Mouse (Mus musculus) lung, embryonic 14.5 days (tissue): ENCODE data around the gene Cmip. TPM values are rescaled to one million over a fixed set of nuclear protein-coding genes. Genes with fewer than 3 reads are reported as not detected.

Source experiments
- ATAC-seq: fragments of 200-750 bp; cut with Nextera tagmentation; 2 replicates; pipeline ENCODE4 v1.8.0; 2017; ENCODE audit warnings: mild to moderate bottlenecking, moderate TSS enrichment, moderate library complexity; ENCODE audit not compliant: insufficient read depth
- DNase-seq: peaks from one replicate; pipeline ENCODE4 v3.0.0-alpha.2; 2015
- H3K27ac ChIP-seq: fragments of 300-500 bp; sonication (generic); 2 replicates; pipeline ENCODE4 v1.5.1; 2014; ENCODE audit warnings: low read depth, mild to moderate bottlenecking, moderate library complexity
- H3K27me3 ChIP-seq: fragments of 300-500 bp; sonication (generic); 2 replicates; pipeline ENCODE4 v1.6.1; 2014; ENCODE audit warnings: low read length, control low read depth; ENCODE audit not compliant: insufficient read depth
- H3K36me3 ChIP-seq: fragments of 300-500 bp; sonication (generic); 2 replicates; pipeline ENCODE4 v1.6.1; 2014; ENCODE audit warnings: control low read depth; ENCODE audit not compliant: insufficient read depth
- H3K4me1 ChIP-seq: fragments of 300-500 bp; sonication (generic); 2 replicates; pipeline ENCODE4 v1.6.1; 2014; ENCODE audit warnings: antibody characterized with exemption, control low read depth; ENCODE audit not compliant: insufficient read depth
- H3K4me2 ChIP-seq: fragments of 300-500 bp; sonication (generic); 2 replicates; pipeline ENCODE4 v1.6.1; 2014; ENCODE audit warnings: mild to moderate bottlenecking
- H3K4me3 ChIP-seq: fragments of 300-500 bp; sonication (generic); 2 replicates; pipeline ENCODE4 v1.5.1; 2014; ENCODE audit warnings: low read depth, low read length
- H3K9ac ChIP-seq: fragments of 300-500 bp; sonication (generic); 2 replicates; pipeline ENCODE4 v1.6.1; 2014
- H3K9me3 ChIP-seq: fragments of 300-500 bp; sonication (generic); 2 replicates; pipeline ENCODE4 v1.6.1; 2016; ENCODE audit warnings: low read depth, low read length, control low read depth
- CTCF ChIP-seq: IDR thresholded peaks from 2 replicates; pipeline ENCODE4 v1.5.1; 2016; ENCODE audit warnings: antibody characterized with exemption, low read depth
- WGBS: fragments of 180-500 bp; shearing (Covaris S2); extraction: QIAGEN DNeasy Blood & Tissue Kit; methylation state at CpG from one replicate; pipeline ENCODE4 v1.1.7; 2014; 5-methylcytosine and 5-hydroxymethylcytosine counted together
- polyA plus RNA-seq: library from polyadenylated mRNA; unstranded; fragments of >200 nt; fragmentation: Nextera tagmentation; extraction: Ambion mirVana; gene quantifications from 2 replicates; pipeline ENCODE4 v1.2.1, GENCODE M21; 2014

Gene Cmip
- polyA plus RNA-seq: 22.8 and 26.5 TPM in 2 replicates

GRCm38 (mm10) chr8:117257029-117257820 lies at the start of gene Cmip:
TSS of gene Cmip (plus strand) at chr8:117257064.
- Histone ChIP-seq H3K4me1 (peaks cover 33% of the 10 kb centered on the region), H3K36me3 (no peaks in the 10 kb centered on the region), H3K9ac (peak within 1 kb of the TSS; percentile 94), H3K27ac (peak within 1 kb of the TSS; percentile 80), H3K4me3 (peak within 1 kb of the TSS; percentile 91), H3K9me3 (no peaks in the 10 kb centered on the region), H3K4me2 (peak within 1 kb of the TSS; percentile 96), H3K27me3 (no peaks in the 10 kb centered on the region)
- ATAC-seq: peak; percentile 15
- WGBS: 1% methylated on average over 64 of the region's 65 CpGs
- peak; percentile 62 for DNase-seq
- TF ChIP-seq CTCF: no peak

DNA sequence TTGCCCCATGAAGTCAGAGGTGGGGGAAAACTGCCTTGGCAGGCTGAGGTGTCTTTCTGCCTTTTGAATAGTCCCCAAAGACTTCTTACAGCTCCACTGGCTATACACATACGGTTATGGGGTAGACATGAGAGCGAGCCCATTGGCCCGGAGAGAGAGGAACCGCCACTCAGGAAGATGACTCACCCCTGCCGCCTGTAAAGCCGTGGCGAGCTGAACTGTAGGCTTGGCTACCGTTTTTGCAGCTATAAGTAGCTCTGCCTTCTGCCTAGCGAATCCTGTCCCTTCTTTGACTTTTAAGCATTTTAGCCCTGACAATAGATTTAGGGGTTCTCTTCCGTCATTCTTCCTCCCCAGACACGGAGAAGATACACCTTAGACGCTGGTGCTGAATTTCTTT lies 47.7 kb upstream of the Cmip start:
- Histone ChIP-seq H3K4me2 (no peak overlapping the region), H3K9ac (no peak overlapping the region), H3K4me1 (no peaks in the 10 kb centered on the region), H3K27ac (no peak overlapping the region), H3K9me3 (no peaks in the 10 kb centered on the region), H3K4me3 (no peak overlapping the region), H3K36me3 (peaks cover 12% of the 10 kb centered on the region), H3K27me3 (no peaks in the 10 kb centered on the region)
- no peak for ATAC-seq
- no peak for TF ChIP-seq CTCF
- DNase-seq: no peak
- 84% methylated on average over 12 of the region's 12 CpGs for WGBS

DNA sequence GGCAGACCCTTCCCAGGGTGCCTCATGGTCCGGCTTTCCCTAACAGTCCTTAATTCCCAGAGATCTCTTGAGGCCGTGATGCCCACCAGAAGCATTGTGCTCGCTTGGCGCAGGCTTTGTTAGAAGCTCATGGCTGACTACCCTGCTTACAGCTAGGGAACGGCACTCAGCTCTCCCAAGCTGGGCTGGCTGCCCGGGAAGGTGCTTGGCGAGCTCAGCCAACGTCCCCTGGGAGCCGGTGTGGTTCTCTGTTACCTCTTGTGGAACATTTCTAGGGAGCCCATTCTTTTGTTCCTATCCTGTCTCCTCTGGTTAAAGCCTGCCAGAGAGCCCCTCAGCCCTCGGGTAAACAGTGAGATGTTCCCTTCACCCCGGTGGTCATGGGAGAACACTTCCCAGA lies 44.8 kb upstream of the Cmip start:
- Histone ChIP-seq H3K4me3 (no peak overlapping the region), H3K27me3 (no peaks in the 10 kb centered on the region), H3K4me1 (no peaks in the 10 kb centered on the region), H3K36me3 (peaks cover 3% of the 10 kb centered on the region; the same call in 1 of the 2 replicates), H3K9me3 (no peaks in the 10 kb centered on the region), H3K4me2 (no peak overlapping the region), H3K27ac (no peak overlapping the region), H3K9ac (no peak overlapping the region)
- TF ChIP-seq CTCF: no peak
- DNase-seq: no peak
- no peak for ATAC-seq
- 86% methylated on average over 11 of the region's 11 CpGs for WGBS

DNA sequence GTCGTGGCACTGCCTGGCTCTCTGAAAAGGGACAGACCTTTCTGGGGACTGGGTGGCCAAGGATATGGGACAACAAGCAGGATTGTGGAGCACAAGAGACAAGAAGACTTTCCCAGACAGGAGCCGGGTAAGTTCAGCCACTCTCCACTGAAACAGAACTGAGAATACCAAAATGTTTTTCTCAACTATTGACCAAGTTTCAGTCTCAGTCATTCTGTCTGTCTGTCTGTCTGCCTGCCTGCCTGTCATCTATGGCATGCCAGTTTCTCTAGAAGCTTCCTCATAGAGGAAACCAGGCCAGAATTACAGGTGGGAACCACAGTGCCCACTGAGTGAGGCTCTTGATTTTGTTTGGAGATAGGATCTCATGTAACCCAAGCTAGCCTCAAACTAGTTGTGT lies 39.1 kb upstream of the Cmip start:
- ATAC-seq: no peak
- 88% methylated on average over 2 of the region's 2 CpGs for WGBS

GRCm38 (mm10) chr8:117222396-117222795 lies 34.5 kb upstream of the Cmip start:
- ATAC-seq (no peak), DNase-seq (peak; percentile 40)
- no peak overlapping the region for H3K27ac ChIP-seq
- H3K9me3 ChIP-seq: no peaks in the 10 kb centered on the region
- 68% methylated on average over 6 of the region's 6 CpGs for WGBS
- H3K4me1 ChIP-seq: no peaks in the 10 kb centered on the region
- TF ChIP-seq CTCF: no peak
- no peak overlapping the region for H3K9ac ChIP-seq
- no peak overlapping the region for H3K4me3 ChIP-seq
- no peaks in the 10 kb centered on the region for H3K27me3 ChIP-seq
- no peak overlapping the region for H3K4me2 ChIP-seq
- H3K36me3 ChIP-seq: no peaks in the 10 kb centered on the region

More for the DNA sequence above, 39.1 kb upstream of the Cmip start:
- Histone ChIP-seq H3K4me2 (no peak overlapping the region), H3K9ac (no peak overlapping the region), H3K27ac (no peak overlapping the region), H3K4me3 (no peak overlapping the region), H3K36me3 (no peaks in the 10 kb centered on the region), H3K9me3 (no peaks in the 10 kb centered on the region), H3K4me1 (no peaks in the 10 kb centered on the region), H3K27me3 (no peaks in the 10 kb centered on the region)
- TF ChIP-seq CTCF: no peak
- DNase-seq: no peak

- 12% methylated on average over 9 of the region's 9 CpGs for WGBS
- Histone ChIP-seq H3K9ac (no peak overlapping the region), H3K9me3 (no peaks in the 10 kb centered on the region), H3K27me3 (no peaks in the 10 kb centered on the region), H3K36me3 (no peaks in the 10 kb centered on the region), H3K27ac (no peak overlapping the region), H3K4me1 (no peaks in the 10 kb centered on the region), H3K4me3 (peak overlapping the region; percentile 19; the same call in 1 of the 2 replicates), H3K4me2 (peak overlapping the region; percentile 48)
- DNase-seq: peak; percentile 96
- TF ChIP-seq CTCF: peak; percentile 98
- ATAC-seq: peak; percentile 84
These were observed 32.2 kb upstream of the Cmip start for GRCm38 (mm10) chr8:117224630-117225029.

DNA sequence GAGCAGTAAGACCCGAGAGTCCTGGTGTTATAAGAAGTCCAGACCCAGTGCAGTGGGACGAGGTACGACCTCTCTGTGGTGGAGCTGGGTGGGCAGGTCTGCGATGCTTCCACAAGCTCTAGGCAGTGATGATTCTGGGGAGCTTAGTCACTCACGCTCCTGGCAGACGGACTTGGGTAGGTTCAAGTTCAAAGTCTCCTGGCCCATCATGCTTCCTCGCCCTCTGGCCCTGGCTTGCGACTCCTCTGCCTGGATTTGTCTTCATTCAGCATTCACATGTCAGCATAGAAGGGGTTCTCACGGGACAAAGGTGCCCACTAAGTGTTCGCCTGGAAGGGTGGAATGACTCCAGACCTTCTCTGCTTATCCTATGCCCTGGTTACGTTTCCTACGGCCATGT lies 30.6 kb upstream of the Cmip start:
- no peak for DNase-seq
- TF ChIP-seq CTCF: no peak
- 79% methylated on average over 12 of the region's 12 CpGs for WGBS
- no peak for ATAC-seq
- H3K4me1 ChIP-seq: no peaks in the 10 kb centered on the region
- H3K9ac ChIP-seq: no peak overlapping the region
- H3K4me3 ChIP-seq: no peak overlapping the region
- no peaks in the 10 kb centered on the region for H3K9me3 ChIP-seq
- H3K27me3 ChIP-seq: no peaks in the 10 kb centered on the region
- H3K4me2 ChIP-seq: no peak overlapping the region
- no peaks in the 10 kb centered on the region for H3K36me3 ChIP-seq
- H3K27ac ChIP-seq: no peak overlapping the region
